Mouse (Mus musculus) heart, embryonic 11.5 days (tissue): ENCODE data around the gene Dars2. TPM values are rescaled to one million over a fixed set of nuclear protein-coding genes. Genes with fewer than 3 reads are reported as not detected.

Source experiments
- ATAC-seq: fragments of 200-750 bp; cut with Nextera tagmentation; replicated peaks from 2 replicates; pipeline ENCODE4 v1.8.0; 2017; ENCODE audit warnings: moderate library complexity; ENCODE audit not compliant: insufficient number of reproducible peaks, low FRiP score, low TSS enrichment
- H3K27ac ChIP-seq: fragments of 300-500 bp; sonication (generic); 2 replicates; pipeline ENCODE4 v1.5.1; 2014; ENCODE audit warnings: mild to moderate bottlenecking, low read depth, low read length
- H3K27me3 ChIP-seq: fragments of 300-500 bp; sonication (generic); 2 replicates; pipeline ENCODE4 v1.6.1; 2014; ENCODE audit warnings: mild to moderate bottlenecking, low read length, mixed read lengths; ENCODE audit not compliant: control insufficient read depth, insufficient read depth
- H3K36me3 ChIP-seq: fragments of 300-500 bp; sonication (generic); 2 replicates; pipeline ENCODE4 v1.6.1; 2014; ENCODE audit warnings: mild to moderate bottlenecking, low read length, moderate library complexity, mixed read lengths; ENCODE audit not compliant: control insufficient read depth, insufficient read depth
- H3K4me1 ChIP-seq: fragments of 300-500 bp; sonication (generic); 2 replicates; pipeline ENCODE4 v1.6.1; 2014; ENCODE audit warnings: low read length; ENCODE audit not compliant: control insufficient read depth, insufficient read depth
- H3K4me2 ChIP-seq: fragments of 300-500 bp; sonication (generic); 2 replicates; pipeline ENCODE4 v1.6.1; 2014; ENCODE audit warnings: mild to moderate bottlenecking, moderate library complexity
- H3K4me3 ChIP-seq: fragments of 300-500 bp; sonication (generic); 2 replicates; pipeline ENCODE4 v1.5.1; 2014; ENCODE audit warnings: low read depth, low read length
- H3K9ac ChIP-seq: fragments of 300-500 bp; sonication (generic); 2 replicates; pipeline ENCODE4 v1.6.1; 2014; ENCODE audit warnings: mild to moderate bottlenecking, low read depth, low read length, moderate library complexity
- H3K9me3 ChIP-seq: fragments of 300-500 bp; sonication (generic); replicated peaks from 2 replicates; pipeline ENCODE4 v1.6.1; 2016; ENCODE audit warnings: low read length; ENCODE audit not compliant: control insufficient read depth
- WGBS: fragments of 180-500 bp; shearing (Covaris S2); extraction: QIAGEN DNeasy Blood & Tissue Kit; methylation state at CpG from one replicate; pipeline ENCODE4 v1.1.7; 2014; ENCODE audit not compliant: insufficient replicate concordance; 5-methylcytosine and 5-hydroxymethylcytosine counted together
- polyA plus RNA-seq: library from polyadenylated mRNA; unstranded; fragments of >200 nt; fragmentation: Nextera tagmentation; extraction: Ambion mirVana; gene quantifications from 2 replicates; pipeline ENCODE4 v1.2.1, GENCODE M21; 2014

The Dars2 gene
- polyA plus RNA-seq, 1 experiment from 2014 or later = 37.0 TPM

DNA sequence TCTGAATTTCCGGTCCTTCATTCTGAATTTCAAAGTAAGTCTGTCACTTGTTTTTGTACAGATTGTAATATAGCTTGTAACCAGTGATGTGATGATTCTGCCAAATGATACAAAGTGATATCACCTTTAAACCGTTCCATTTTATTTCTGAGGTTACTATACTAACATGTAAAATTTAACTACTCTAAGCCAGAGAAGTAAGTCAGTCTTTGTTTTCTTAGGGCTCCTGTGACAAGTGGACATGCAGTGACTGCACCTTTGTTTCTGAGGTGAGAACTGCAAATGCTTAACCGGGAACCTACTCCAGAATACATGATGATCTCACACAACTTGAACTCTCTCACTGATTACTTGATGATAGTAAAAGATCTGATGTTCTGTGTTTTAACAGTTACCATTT is 32.5 kb downstream of the Dars2 start:
- no peaks in the 10 kb centered on the region for H3K27me3 ChIP-seq
- H3K9ac ChIP-seq = no peak overlapping the region
- H3K9me3 ChIP-seq = no peaks in the 10 kb centered on the region
- H3K27ac ChIP-seq = peak overlapping the region; percentile 50; the same call in 1 of the 2 replicates
- peaks cover 21% of the 10 kb centered on the region for H3K36me3 ChIP-seq
- no peak for ATAC-seq
- peak overlapping the region; percentile 29 for H3K4me3 ChIP-seq
- peaks cover 10% of the 10 kb centered on the region; the same call in 1 of the 2 replicates for H3K4me1 ChIP-seq
- peak overlapping the region; percentile 92 for H3K4me2 ChIP-seq
- 53% methylated on average over 3 of the region's 3 CpGs for WGBS

DNA sequence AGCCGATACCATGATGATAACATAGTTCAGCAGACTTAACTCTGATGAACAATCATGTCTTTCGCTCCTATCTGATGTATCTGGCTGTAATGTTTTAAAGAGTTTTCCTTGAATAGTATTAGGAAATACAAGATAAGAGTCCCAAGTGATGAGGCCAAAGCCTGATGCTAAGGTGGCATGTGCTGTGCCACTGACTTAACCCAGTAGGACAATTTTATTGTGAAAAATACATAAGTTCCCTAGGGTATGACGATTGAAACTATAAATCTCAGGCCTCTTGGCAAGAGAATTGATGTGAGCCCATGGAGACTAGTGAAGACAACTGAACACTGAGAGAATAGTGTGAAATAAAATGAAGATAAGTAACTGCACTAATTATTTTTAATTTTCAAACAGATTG is 32.9 kb downstream of the Dars2 start:
- H3K36me3 ChIP-seq = peaks cover 21% of the 10 kb centered on the region
- H3K27ac ChIP-seq = peak overlapping the region; percentile 35; the same call in 1 of the 2 replicates
- peak overlapping the region; percentile 29 for H3K4me3 ChIP-seq
- ATAC-seq = no peak
- peaks cover 10% of the 10 kb centered on the region; the same call in 1 of the 2 replicates for H3K4me1 ChIP-seq
- no peaks in the 10 kb centered on the region for H3K27me3 ChIP-seq
- H3K4me2 ChIP-seq = peak overlapping the region; percentile 92
- WGBS = 34% methylated on average over 3 of the region's 3 CpGs
- H3K9me3 ChIP-seq = no peaks in the 10 kb centered on the region
- peak overlapping the region; percentile 48; the same call in 1 of the 2 replicates for H3K9ac ChIP-seq

DNA sequence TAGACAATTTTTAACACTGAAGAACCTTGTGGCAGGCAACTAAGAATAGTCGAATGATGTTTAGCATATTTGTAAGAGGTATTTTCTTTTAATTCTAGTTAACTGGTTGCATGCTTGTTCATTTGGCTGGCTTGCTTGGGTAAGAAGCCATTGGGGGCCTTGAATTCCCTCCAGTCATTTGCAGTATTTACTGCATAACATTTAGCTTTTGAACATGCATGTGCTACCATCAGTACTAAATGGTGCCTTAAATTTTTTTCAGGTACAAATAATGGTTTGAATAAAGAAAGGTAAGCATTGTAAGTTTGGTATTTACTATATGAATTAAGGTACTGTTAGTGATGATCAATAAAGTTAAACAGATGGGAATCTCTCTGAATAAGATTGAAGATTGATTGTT is 33.4 kb downstream of the Dars2 start:
- no peaks in the 10 kb centered on the region for H3K27me3 ChIP-seq
- 7% methylated on average over 1 of the region's 1 CpGs for WGBS
- peak overlapping the region; percentile 92 for H3K9ac ChIP-seq

DNA sequence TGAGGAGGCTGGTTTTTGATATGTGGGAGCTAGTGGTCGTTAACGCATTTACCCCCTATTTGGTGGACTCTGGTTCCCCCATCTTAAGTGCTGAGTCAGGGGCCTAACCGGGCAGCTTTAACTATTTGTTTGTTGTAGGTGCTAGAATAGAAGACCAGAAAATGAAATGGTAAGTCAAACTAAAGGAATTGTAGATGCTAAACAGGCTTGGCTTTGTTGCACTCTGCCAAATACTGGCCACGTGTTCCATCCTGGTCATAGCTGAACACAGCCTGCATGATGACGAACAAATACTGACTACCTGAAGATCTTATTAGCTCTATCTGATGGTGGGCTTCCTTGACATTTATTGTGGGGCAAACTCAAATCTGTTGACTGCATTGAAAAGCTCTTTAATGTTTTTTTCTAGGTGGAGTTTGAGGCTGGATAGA is 34.0 kb downstream of the Dars2 start:
- H3K4me1 ChIP-seq = peaks cover 10% of the 10 kb centered on the region; the same call in 1 of the 2 replicates
- peak overlapping the region; percentile 92 for H3K9ac ChIP-seq
- H3K27ac ChIP-seq = peak overlapping the region; percentile 62
- H3K4me2 ChIP-seq = peak overlapping the region; percentile 92
- peaks cover 28% of the 10 kb centered on the region for H3K36me3 ChIP-seq
- WGBS = under 1% methylated on average over 5 of the region's 5 CpGs
- no peak for ATAC-seq
- peak overlapping the region; percentile 73 for H3K4me3 ChIP-seq
- H3K9me3 ChIP-seq = no peaks in the 10 kb centered on the region
- no peaks in the 10 kb centered on the region for H3K27me3 ChIP-seq

More for the DNA sequence above, 33.4 kb downstream of the Dars2 start:
- peaks cover 24% of the 10 kb centered on the region for H3K36me3 ChIP-seq
- ATAC-seq = no peak
- H3K4me2 ChIP-seq = peak overlapping the region; percentile 92
- H3K27ac ChIP-seq = peak overlapping the region; percentile 62
- peaks cover 10% of the 10 kb centered on the region; the same call in 1 of the 2 replicates for H3K4me1 ChIP-seq
- peak overlapping the region; percentile 73 for H3K4me3 ChIP-seq
- H3K9me3 ChIP-seq = no peaks in the 10 kb centered on the region

DNA sequence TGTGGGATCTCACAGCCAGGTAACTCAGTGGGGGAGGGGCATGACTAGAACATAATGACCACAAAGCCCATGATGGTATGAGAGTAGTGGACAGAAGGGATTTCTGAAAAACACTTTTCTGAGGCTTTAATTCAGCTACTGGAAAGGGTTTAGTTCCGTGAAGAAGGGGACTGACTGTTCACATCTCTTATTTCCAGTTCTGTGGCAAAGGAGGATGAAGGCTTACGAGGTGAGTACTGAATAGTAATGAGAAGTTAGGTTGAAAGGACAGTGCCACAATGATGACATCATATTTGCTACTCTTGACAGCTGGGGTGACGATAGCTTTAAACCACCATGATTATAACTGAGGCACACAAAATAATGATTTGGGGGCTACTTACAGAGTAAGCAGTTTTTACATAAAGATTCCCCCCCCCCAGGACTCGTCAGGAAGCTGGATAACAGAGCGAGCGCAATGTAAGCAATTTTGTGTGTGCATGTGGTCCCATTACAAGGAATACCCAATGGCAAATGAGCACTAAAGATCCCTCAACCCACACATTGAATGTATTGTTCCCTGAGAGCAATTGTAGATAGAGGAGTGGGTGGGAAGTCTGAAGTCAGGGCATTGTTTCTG is 34.6 kb downstream of the Dars2 start:
- ATAC-seq = no peak
- peaks cover 31% of the 10 kb centered on the region for H3K36me3 ChIP-seq
- 1% methylated on average over 6 of the region's 6 CpGs for WGBS
- no peaks in the 10 kb centered on the region for H3K27me3 ChIP-seq
- H3K4me1 ChIP-seq = peaks cover 10% of the 10 kb centered on the region; the same call in 1 of the 2 replicates
- H3K4me2 ChIP-seq = peak overlapping the region; percentile 92
- peak overlapping the region; percentile 62 for H3K27ac ChIP-seq
- H3K4me3 ChIP-seq = peak overlapping the region; percentile 73
- no peaks in the 10 kb centered on the region for H3K9me3 ChIP-seq
- H3K9ac ChIP-seq = peak overlapping the region; percentile 92

DNA sequence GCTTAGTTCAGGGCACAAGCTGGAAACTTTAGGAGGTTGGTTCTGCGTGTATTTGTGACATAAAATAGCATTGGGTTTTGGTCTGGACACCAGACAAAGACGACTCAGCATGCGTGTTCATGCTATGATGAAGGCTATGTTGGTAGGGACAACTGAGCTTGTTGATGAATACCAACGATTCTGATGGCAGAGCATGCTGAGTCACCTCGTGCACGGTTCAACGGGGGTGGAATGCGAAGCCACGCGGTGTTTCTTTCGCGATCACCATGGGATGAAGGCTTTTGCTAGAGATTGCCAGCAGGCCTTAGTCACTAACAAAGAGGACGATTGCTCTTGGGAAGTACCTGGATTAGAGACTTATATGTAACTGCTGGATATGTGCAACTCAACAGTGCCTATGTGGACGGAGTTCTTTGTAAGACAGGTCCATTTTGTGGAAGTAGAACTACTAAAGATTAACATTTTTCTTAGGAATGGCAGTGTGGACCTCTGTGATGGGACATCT is 35.1 kb downstream of the Dars2 start:
- Histone ChIP-seq H3K4me3 (peak overlapping the region; percentile 73), H3K27ac (peak overlapping the region; percentile 62)

DNA sequence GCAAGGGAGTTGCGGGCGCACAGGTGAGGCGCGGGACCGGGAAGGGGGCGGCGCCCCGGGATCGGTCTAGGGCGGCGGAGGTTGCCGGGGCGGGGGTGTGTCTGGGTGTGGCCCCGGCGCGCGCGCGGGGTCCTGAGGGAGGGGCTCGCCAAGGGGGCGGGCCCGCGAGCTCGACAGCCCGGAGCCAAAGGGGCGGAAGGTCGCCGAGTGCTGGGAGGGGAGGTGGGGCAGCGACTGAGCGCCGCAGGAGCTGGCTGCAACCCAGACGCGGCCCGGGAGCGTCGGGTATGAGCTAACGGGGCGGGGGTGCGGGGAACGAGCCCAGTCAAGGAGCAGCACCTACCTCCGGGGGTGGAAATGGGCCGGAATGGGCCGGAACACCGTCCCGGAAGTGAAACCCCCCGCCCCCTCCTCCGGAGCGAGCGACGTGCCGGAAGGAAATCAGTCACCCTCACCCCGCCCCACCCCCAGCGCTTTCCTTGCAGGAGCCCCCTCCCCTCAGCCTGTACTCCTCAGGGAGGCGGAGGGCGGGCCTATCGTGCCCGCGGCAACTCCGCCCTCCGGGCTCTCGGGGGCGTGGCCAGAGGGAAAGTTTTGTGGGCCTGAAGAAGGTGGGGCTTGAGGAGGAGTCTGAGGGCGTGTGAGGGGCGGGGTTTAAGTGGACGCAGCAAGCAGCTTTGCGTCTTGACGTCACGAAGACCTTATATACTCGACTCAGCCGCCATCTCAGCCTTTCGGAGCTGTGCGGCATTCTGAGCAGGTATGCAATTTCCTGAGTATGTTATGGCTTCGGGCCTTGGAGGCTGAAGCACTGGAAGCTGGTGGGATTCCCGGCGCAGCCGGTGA is 35.8 kb downstream of the Dars2 start, which contains the start of gene Zbtb37:
Gene Zbtb37 (minus strand): TSS at position 415 of the 846 bp plus-strand sequence.
- under 1% methylated on average over 55 of the region's 76 CpGs for WGBS

More for the DNA sequence above, 35.1 kb downstream of the Dars2 start:
- H3K36me3 ChIP-seq = peaks cover 32% of the 10 kb centered on the region
- peaks cover 10% of the 10 kb centered on the region; the same call in 1 of the 2 replicates for H3K4me1 ChIP-seq
- H3K9ac ChIP-seq = peak overlapping the region; percentile 92
- peak overlapping the region; percentile 92 for H3K4me2 ChIP-seq
- under 1% methylated on average over 14 of the region's 14 CpGs for WGBS
- H3K27me3 ChIP-seq = no peaks in the 10 kb centered on the region
- no peak for ATAC-seq
- no peaks in the 10 kb centered on the region for H3K9me3 ChIP-seq

DNA sequence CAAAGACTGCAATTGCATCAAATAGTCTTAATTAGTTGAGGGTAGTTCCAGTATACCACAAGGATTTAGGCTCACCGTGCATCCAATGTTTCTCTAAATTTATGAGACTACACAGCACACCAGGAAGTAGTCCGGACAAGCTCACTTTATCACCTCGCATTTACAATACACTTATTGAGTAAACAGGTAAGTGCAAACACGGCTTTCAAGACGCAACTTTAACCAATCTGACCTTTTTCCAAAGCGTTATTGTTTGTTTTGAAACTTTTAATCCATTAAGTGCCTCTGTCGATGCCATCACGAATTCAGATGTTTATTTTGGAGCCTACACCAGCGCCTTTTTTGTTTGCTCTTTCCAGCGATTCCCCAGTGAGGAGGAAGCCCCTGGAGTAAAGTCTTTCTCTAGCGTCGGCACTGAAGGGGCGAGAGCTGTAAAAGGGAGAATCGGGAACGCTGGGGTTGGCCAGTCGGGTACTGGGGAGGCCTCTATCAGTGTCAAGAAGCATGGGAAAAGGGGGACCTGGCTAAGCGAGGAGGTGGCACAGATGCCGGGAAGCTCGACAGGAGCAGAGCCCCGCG is 36.5 kb downstream of the Dars2 start:
- peak overlapping the region; percentile 73 for H3K4me3 ChIP-seq
- H3K4me2 ChIP-seq = peak overlapping the region; percentile 65
- WGBS = 2% methylated on average over 21 of the region's 21 CpGs
- peaks cover 10% of the 10 kb centered on the region; the same call in 1 of the 2 replicates for H3K4me1 ChIP-seq
- H3K36me3 ChIP-seq = peaks cover 34% of the 10 kb centered on the region
- peak overlapping the region; percentile 87 for H3K27ac ChIP-seq
- H3K27me3 ChIP-seq = no peaks in the 10 kb centered on the region
- ATAC-seq = no peak
- H3K9ac ChIP-seq = peak overlapping the region; percentile 92
- no peaks in the 10 kb centered on the region for H3K9me3 ChIP-seq

More for the DNA sequence above, 35.8 kb downstream of the Dars2 start, which contains the start of gene Zbtb37:
- peak; percentile 91 for ATAC-seq
- no peaks in the 10 kb centered on the region for H3K9me3 ChIP-seq
- peak within 1 kb of the TSS; percentile 87 for H3K27ac ChIP-seq
- H3K4me3 ChIP-seq = peak within 1 kb of the TSS; percentile 73
- peak within 1 kb of the TSS; percentile 92 for H3K9ac ChIP-seq
- H3K4me2 ChIP-seq = peak within 1 kb of the TSS; percentile 92
- no peaks in the 10 kb centered on the region for H3K27me3 ChIP-seq
- peaks cover 10% of the 10 kb centered on the region; the same call in 1 of the 2 replicates for H3K4me1 ChIP-seq
- peaks cover 33% of the 10 kb centered on the region for H3K36me3 ChIP-seq
